Mouse (Mus musculus) frontal cortex, postnatal 14 days (tissue): Measurements from ENCODE around the gene Zdhhc18.

Source experiments
- DNase-seq, 2 experiments: peaks; one replicate each; pipeline ENCODE4 v3.0.0; 2022; ENCODE audit warnings: low spot score in 2 of 2

Gene Zdhhc18

GRCm38 (mm10) chr4:133649989-133650699 lies at the start of gene Zdhhc18:
Gene Zdhhc18 (minus strand): TSS chr4:133650154.
- DNase-seq, result peak; percentile 58 to 67

- DNase-seq, result no peak
These were observed 45.4 kb upstream of the Zdhhc18 start for GRCm38 (mm10) chr4:133695363-133695762.

GRCm38 (mm10) chr4:133690252-133690651 lies 40.3 kb upstream of the Zdhhc18 start:
- DNase-seq, result no peak

- no peak for DNase-seq
These were observed 38.6 kb upstream of the Zdhhc18 start for GRCm38 (mm10) chr4:133688417-133689067.

- DNase-seq, result no peak
These were observed 37.2 kb upstream of the Zdhhc18 start for GRCm38 (mm10) chr4:133687126-133687525.

- DNase-seq, result no peak
These were observed 36.6 kb upstream of the Zdhhc18 start for GRCm38 (mm10) chr4:133686512-133686911.

- DNase-seq, result no peak
These were observed 30.3 kb upstream of the Zdhhc18 start for GRCm38 (mm10) chr4:133680206-133680786.

GRCm38 (mm10) chr4:133679629-133680028 lies 29.7 kb upstream of the Zdhhc18 start:
- no peak for DNase-seq

- DNase-seq, result no peak
These were observed 27.3 kb upstream of the Zdhhc18 start for GRCm38 (mm10) chr4:133677266-133677665.

GRCm38 (mm10) chr4:133676189-133676588 lies 26.2 kb upstream of the Zdhhc18 start:
- no peak for DNase-seq

- peak in 1 of 2 experiments; percentile 51 for DNase-seq
These were observed 25.7 kb upstream of the Zdhhc18 start for GRCm38 (mm10) chr4:133675594-133676016.

DNA sequence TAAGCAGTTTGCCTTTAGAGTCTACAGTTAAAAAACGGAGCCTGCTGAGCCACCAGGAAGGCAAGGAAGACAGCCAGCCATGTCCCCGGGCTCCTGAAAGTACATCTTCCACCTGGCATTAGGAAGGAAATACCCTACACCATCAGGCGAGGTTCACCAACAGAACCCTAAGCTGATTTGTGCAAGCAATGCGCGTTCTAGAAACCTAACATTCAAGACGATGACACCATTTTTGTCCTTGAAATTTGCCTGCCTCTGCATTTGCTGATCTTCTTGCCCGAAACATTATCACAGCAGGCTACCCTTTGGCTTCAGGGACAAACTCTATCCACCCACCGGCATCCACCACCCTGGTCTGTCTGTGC lies 24.4 kb upstream of the Zdhhc18 start:
- no peak for DNase-seq

DNA sequence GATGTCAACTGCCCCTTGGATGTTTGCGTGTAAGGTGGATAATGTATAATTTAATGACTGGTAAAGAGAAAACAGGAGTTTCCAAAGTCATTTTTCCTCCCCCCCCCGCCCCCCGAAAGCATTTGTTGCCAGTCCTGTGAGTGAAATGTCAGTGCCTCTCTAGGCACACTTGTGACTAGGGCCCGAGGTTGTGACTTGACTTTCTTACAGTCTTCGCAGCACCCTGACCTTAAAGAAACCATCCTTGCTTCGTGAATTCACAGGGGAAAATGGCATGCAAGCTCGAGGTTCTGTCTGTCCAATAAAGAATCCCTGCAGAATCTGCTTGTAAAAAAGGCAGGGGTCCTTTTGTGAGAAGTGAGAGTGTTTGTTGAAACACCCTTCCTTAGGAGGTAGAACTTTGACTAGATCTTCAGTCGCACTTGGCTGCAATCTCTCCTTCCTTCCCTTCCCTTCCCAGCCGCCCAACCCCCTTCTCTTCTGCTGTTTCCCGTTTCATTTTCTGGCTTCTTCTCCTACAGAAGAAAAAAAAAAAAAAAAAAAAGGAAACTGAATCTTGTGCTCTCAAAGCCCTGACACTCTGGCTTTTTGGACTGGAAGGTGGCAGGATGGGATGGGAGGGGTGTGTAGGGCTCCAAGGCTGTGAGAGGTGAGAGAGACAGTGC lies 23.8 kb upstream of the Zdhhc18 start:
- no peak for DNase-seq

DNA sequence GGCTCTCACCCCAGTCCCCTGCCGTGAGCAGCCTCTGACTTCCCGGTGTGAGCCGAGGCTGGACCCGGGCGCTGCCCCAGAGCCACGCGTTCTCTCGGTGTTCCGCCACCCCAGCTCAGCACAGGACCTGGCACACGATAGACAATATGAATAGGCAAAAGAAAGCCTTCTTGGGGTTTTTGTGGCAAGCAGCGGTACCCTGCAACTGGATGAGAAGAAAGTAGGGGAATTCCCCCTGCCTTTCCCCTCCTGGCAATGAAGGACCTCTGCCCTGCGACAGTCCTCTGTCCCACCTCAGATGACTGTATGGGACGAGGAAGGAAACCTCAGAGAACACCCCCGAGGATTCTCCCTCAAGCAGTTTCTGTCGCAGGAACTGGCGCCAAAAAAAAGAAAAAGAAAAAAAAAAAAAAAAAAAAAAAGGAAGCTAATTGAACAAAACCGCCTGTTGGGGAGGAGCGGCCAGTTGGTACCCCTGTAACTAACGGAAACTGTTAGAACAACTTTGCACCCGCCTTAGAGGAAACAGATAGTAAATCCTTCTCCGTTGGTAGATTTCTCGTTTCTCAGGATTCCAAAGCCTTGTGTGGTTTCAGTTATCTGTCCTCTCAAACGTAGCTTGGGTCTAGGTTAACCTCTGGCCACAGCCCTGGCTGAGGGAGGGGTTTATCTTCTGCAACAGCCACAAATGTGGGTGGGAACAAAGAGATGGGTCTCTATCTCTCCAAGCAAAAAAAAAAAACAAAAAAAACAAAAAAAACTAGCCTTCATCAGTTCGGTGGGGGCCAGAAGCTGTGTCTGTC lies 23.1 kb upstream of the Zdhhc18 start:
- no peak for DNase-seq

DNA sequence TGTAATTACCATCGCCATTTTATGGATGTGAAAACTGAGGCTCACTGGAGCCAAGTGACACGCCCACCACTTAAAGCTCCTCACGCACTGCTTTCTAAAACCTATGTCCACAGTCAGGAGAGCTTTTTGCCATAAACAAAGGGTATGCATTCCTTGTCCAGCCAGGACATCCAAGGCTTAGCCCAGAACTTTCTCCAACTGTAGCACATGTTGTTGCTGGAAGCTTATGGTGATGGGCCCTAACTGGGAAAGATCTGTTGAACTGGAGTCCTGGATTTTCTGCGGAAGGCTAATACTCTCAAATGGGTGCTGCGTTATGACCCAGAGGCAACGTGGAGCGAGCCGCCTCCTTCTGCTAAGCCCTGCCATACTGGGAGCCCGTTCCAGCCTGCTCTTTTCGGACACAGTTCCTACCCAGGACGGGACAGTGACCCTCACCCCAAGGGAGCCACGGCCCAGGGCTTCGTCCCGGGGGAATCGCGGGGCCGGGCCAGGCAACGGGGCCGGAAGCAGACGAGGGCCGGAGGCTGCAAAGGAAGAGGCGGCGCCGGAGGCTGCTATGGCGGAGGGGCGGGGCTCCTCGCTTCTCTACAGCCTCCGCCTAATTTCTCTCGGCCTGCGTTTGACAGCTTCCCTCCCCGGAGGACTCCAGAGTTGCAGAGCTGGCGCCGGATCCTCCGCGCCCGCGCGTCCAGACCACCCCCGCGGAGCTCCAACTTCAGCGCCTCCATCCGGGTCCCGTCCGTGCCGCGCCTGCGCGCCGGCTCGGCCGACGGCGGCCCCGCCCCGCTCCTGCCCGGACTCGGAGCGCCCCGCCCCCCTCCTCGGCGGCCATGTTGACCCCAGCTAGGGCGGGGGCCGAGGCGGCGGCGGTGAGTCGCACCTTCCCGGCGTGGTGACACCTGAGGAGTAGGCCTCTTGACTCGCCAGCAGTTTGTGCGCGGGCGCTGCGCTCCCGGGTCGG lies 22.2 kb upstream of the Zdhhc18 start, which contains the start of gene Pigv:
Gene Pigv (minus strand): TSS at position 767 of the 964 bp plus-strand sequence.
- DNase-seq, result peak; percentile 82 to 89

DNA sequence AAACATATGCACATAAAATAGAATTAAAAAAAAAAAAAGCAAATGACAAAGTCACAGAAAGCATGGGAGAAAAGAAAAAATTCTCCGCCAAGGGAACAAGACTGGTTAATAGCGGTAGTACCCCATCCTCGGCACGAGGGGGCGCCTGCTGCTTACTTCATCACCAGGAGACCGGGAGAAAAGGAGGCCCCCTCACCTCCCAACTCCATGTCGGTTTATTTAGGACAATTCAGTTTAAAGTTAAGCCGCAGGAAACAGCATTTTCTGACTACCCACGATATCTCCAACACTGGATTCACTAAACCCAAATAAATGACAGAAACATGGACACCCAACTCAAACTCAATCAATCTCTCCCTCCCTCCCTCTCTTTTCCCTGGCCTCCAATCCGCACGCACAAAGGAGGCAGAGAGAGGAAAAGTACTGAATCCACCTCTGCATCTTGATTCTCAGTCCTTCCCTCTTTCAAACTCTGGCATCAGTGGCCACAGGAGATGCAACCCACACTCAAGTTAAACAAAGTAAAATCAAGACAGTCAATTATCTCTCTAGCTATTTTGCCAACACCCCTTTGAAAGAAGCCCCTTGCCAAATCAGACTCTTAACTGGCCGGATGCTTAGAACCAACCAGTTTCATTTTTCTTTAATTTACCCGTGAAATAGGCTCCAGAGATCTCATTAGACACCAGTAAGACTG lies 21.4 kb upstream of the Zdhhc18 start:
- peak; percentile 75 to 83 for DNase-seq

- no peak for DNase-seq
These were observed 19.8 kb upstream of the Zdhhc18 start for GRCm38 (mm10) chr4:133669652-133670210.

- no peak for DNase-seq
These were observed 18.6 kb upstream of the Zdhhc18 start for GRCm38 (mm10) chr4:133668537-133668936.

- no peak for DNase-seq
These were observed 16.2 kb upstream of the Zdhhc18 start for GRCm38 (mm10) chr4:133666199-133666598.
